In the genomic region with DNA sequence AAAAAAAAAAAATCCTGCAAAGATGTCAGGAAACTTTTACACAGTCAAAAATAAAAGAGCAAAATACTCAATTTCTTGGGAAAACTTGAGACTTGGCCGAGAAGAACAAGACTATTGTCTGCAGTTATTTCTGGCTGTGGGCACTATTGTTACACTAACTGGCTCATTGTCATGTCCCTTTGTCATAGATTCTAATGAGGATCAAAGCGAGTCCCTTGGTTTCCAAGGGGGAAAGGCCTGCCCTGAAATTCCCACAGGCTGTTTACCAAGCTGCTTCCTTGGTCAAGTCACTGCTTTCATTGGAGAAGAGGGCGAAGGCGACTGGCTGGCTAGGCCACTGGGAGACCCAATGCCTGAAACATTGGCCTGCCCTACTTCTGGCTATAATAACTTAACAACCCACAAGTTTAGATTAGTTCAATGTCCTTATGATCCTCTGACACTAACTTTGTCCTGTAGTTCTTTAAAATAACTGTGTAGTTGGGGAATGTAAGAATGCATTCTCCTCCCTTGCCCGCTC, we compare ENCODE assay signal across 22 mouse cellular contexts. TPM values are rescaled to one million over a fixed set of nuclear protein-coding genes. Genes with fewer than 3 reads are reported as not detected.
DNase-seq lines count a peak whose midpoint lies in the region; ATAC-seq lines count a peak whose summit lies in the region.
"Had no signal": no experiment of that assay in that cellular context is flagged by ENCODE, and none has a peak within 500 bp of the region (broad histone marks: within the 10 kb centered on the region; RNA-seq: fewer than 3 reads in every experiment).

No protein-coding gene starts in this region.

- 24% methylated on average over 5 of the region's 5 CpGs for WGBS in hindbrain, embryonic 15.5 days
- 29% methylated on average over 5 of the region's 5 CpGs for WGBS in hindbrain, embryonic 13.5 days
- WGBS in kidney, embryonic 16.5 days, result 62% methylated on average over 5 of the region's 5 CpGs

- peak overlapping the region; percentile 53; the same call in 1 of the 2 replicates for H3K27ac ChIP-seq in hindbrain, embryonic 15.5 days (replicated peaks)
- no peak overlapping the region for H3K27ac ChIP-seq in hindbrain, embryonic 13.5 days
- H3K27ac ChIP-seq in kidney, embryonic 16.5 days (ENCODE audit: low read length), result no peak overlapping the region
- H3K27ac ChIP-seq: embryonic facial prominence, embryonic 13.5 days; forebrain, embryonic 13.5 days; heart, embryonic 15.5 days; intestine, embryonic 15.5 days; limb, embryonic 12.5 days had no signal

- no peak for ATAC-seq in hindbrain, embryonic 15.5 days (ENCODE audit: low FRiP score, low read depth)
- ATAC-seq in hindbrain, embryonic 13.5 days (ENCODE audit: low FRiP score), result no peak
- ATAC-seq in kidney, embryonic 16.5 days (ENCODE audit: low FRiP score, low TSS enrichment), result no peak
- ATAC-seq: forebrain, embryonic 13.5 days; intestine, embryonic 15.5 days had no signal

- H3K9ac ChIP-seq in hindbrain, embryonic 15.5 days, result no peak overlapping the region
- no peak overlapping the region for H3K9ac ChIP-seq in hindbrain, embryonic 13.5 days
- H3K9ac ChIP-seq in kidney, embryonic 16.5 days (replicated peaks; ENCODE audit: low read length), result no peak overlapping the region
- H3K9ac ChIP-seq: embryonic facial prominence, embryonic 13.5 days; forebrain, embryonic 13.5 days; heart, embryonic 15.5 days; intestine, embryonic 15.5 days; limb, embryonic 12.5 days had no signal

- H3K9me3 ChIP-seq in hindbrain, embryonic 15.5 days, result no peaks in the 10 kb centered on the region
- H3K9me3 ChIP-seq in hindbrain, embryonic 13.5 days, result no peaks in the 10 kb centered on the region
- H3K9me3 ChIP-seq in kidney, embryonic 16.5 days (ENCODE audit: low read length), result no peaks in the 10 kb centered on the region
- H3K9me3 ChIP-seq: embryonic facial prominence, embryonic 13.5 days; forebrain, embryonic 13.5 days; heart, embryonic 15.5 days; intestine, embryonic 15.5 days; limb, embryonic 12.5 days had no signal

- no peaks in the 10 kb centered on the region for H3K36me3 ChIP-seq in hindbrain, embryonic 15.5 days
- no peaks in the 10 kb centered on the region for H3K36me3 ChIP-seq in hindbrain, embryonic 13.5 days
- no peaks in the 10 kb centered on the region for H3K36me3 ChIP-seq in kidney, embryonic 16.5 days (ENCODE audit: insufficient read depth, low read length)
- H3K36me3 ChIP-seq: heart, embryonic 15.5 days; intestine, embryonic 15.5 days had no signal

- H3K4me2 ChIP-seq in hindbrain, embryonic 15.5 days, result no peak overlapping the region
- H3K4me2 ChIP-seq in hindbrain, embryonic 13.5 days, result no peak overlapping the region
- H3K4me2 ChIP-seq in kidney, embryonic 16.5 days (replicated peaks; ENCODE audit: low read depth, low read length), result no peak overlapping the region
- H3K4me2 ChIP-seq: embryonic facial prominence, embryonic 13.5 days; forebrain, embryonic 13.5 days; heart, embryonic 15.5 days; intestine, embryonic 15.5 days; limb, embryonic 12.5 days; liver, embryonic 11.5 days had no signal

- no peak overlapping the region for H3K4me3 ChIP-seq in hindbrain, embryonic 15.5 days
- no peak overlapping the region for H3K4me3 ChIP-seq in hindbrain, embryonic 13.5 days
- no peak overlapping the region for H3K4me3 ChIP-seq in kidney, embryonic 16.5 days (ENCODE audit: low read length)
- H3K4me3 ChIP-seq: embryonic facial prominence, embryonic 13.5 days; forebrain, embryonic 13.5 days; heart, embryonic 15.5 days; intestine, embryonic 15.5 days; limb, embryonic 12.5 days had no signal

- H3K4me1 ChIP-seq in hindbrain, embryonic 15.5 days (replicated peaks), result peaks cover 6% of the 10 kb centered on the region; the same call in 1 of the 2 replicates
- peaks cover 14% of the 10 kb centered on the region for H3K4me1 ChIP-seq in hindbrain, embryonic 13.5 days (replicated peaks)
- peaks cover 5% of the 10 kb centered on the region; the same call in 1 of the 2 replicates for H3K4me1 ChIP-seq in kidney, embryonic 16.5 days (ENCODE audit: insufficient read depth, low read length)

- H3K27me3 ChIP-seq in hindbrain, embryonic 15.5 days, result no peaks in the 10 kb centered on the region
- H3K27me3 ChIP-seq in hindbrain, embryonic 13.5 days, result no peaks in the 10 kb centered on the region
- H3K27me3 ChIP-seq in kidney, embryonic 16.5 days (ENCODE audit: insufficient read depth, low read length), result no peaks in the 10 kb centered on the region
- H3K27me3 ChIP-seq: embryonic facial prominence, embryonic 13.5 days; forebrain, embryonic 13.5 days; heart, embryonic 15.5 days; intestine, embryonic 15.5 days; limb, embryonic 12.5 days had no signal

- DNase-seq in embryo, embryonic 10 days (ENCODE audit: low spot score), result peak; percentile 43
- DNase-seq in embryo, embryonic 11 days, result no peak
- peak; percentile 83 for DNase-seq in ES-CJ7 (ENCODE audit: low read depth, low spot score)
- peak; percentile 33 for DNase-seq in brain, adult 2 months (ENCODE audit: low read depth, low spot score)
- no peak for DNase-seq in thymus, adult 18-20 months
- DNase-seq: adrenal gland, adult 8-10 months; cerebellum, adult 8-10 months; heart, postnatal 4 days; kidney, adult 8-10 months; kidney, postnatal 14 days; layer of hippocampus, postnatal 36 days; lung, adult 18-20 months; lung, postnatal 10 days had no signal

RNA-seq across cellular contexts. Expression of a gene that starts 20.7 kb away (rescaled TPM):
- polyA plus RNA-seq in hindbrain, embryonic 15.5 days (2015; fragmentation: Nextera tagmentation; extraction: Ambion mirVana), result 11.0 and 11.8 TPM in 2 replicates
- polyA plus RNA-seq in hindbrain, embryonic 13.5 days (2015; fragmentation: Nextera tagmentation; extraction: Ambion mirVana), result 10.0 and 11.3 TPM in 2 replicates
- 7.6 and 9.0 TPM in 2 replicates for polyA plus RNA-seq in kidney, embryonic 16.5 days (2015; fragmentation: Nextera tagmentation; extraction: Ambion mirVana)

RNA-seq across cellular contexts. Expression of a gene that starts 31.1 kb away (rescaled TPM):
- 3.4 TPM in 2 replicates for polyA plus RNA-seq in hindbrain, embryonic 15.5 days (2015; fragmentation: Nextera tagmentation; extraction: Ambion mirVana)
- polyA plus RNA-seq in hindbrain, embryonic 13.5 days (2015; fragmentation: Nextera tagmentation; extraction: Ambion mirVana), result 3.5 TPM in 2 replicates
- 2.2 and 2.6 TPM in 2 replicates for polyA plus RNA-seq in kidney, embryonic 16.5 days (2015; fragmentation: Nextera tagmentation; extraction: Ambion mirVana)

Comparison
In these comparisons a context has a peak if more than half of its experiments do, and no peak if none do; other contexts are left out.
1. DNase-seq: peak in embryo, embryonic 10 days (single experiment), ES-CJ7 (single experiment) and brain, adult 2 months (single experiment); none in embryo, embryonic 11 days (single experiment) and thymus, adult 18-20 months (0 of 2).